Mouse (Mus musculus) layer of hippocampus, adult 9-10 months (tissue): ENCODE results near the gene Adcy5.
A peak's percentile ranks its signal among the peaks of the same experiment; 100 is the strongest.

ENCODE experiments used
- DNase-seq: peaks from one replicate; pipeline ENCODE4 v3.0.0; 2022; ENCODE audit warnings: low spot score

Adcy5 gene

DNA sequence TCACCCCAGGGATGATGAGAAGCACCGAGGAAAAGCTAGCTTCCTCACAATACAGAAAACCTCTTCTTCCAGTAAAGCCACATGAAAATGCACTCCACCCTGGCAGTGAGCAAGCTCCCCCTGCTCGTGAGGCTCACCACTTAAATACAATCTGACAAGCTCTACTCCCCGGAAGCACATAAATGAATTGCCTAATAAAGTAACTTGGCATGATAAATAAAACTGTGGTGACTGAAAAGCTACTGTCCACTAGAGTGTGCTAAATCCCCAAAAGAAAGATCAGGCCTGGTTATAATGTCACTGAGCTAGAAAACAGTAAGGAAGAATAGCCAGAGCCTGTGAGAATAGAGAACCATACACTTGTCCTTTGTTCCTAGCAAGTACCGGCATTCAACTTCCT is 164.7 kb downstream of the Adcy5 start:
- DNase-seq: peak; percentile 59

GRCm38 (mm10) chr16:35319773-35320172 is 165.1 kb downstream of the Adcy5 start:
- DNase-seq: no peak

DNA sequence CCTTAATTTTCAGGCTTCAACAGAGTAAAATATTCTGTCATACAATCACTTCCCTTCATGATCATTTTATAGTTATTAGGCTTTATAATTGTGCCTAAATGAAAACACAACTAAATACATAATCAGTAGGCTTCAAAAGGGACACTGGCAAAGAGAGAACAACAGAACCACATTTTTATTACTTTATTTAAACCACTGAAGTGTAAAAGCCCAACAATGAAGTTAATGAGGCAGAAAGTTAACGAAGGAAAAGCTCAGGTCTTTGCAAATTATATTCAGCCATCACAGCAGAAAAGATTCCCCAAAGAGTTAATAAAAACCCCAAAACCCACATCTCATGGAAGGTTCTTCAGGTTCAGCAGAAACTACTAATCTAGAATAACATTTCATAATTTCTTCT is 175.8 kb downstream of the Adcy5 start:
- no peak for DNase-seq
